Comparison of ENCODE assay signal across 15 mouse cellular contexts in genomic region chr7:70381409-70382244, GRCm38 (mm10). TPM values are rescaled to one million over a fixed set of nuclear protein-coding genes. Genes with fewer than 3 reads are reported as not detected.
DNase-seq lines count a peak whose midpoint lies in the region; ATAC-seq lines count a peak whose summit lies in the region.
"Had no signal": no experiment of that assay in that cellular context is flagged by ENCODE, and none has a peak within 500 bp of the region (broad histone marks: within the 10 kb centered on the region; RNA-seq: fewer than 3 reads in every experiment).

No protein-coding gene starts in this region.

- H3K9me3 ChIP-seq in forebrain, embryonic 11.5 days (ENCODE audit: control insufficient read depth, low read length), result no peaks in the 10 kb centered on the region
- H3K9me3 ChIP-seq in forebrain, embryonic 14.5 days (replicated peaks; ENCODE audit: control insufficient read depth, low read length), result no peaks in the 10 kb centered on the region
- no peaks in the 10 kb centered on the region for H3K9me3 ChIP-seq in hindbrain, embryonic 14.5 days (ENCODE audit: control insufficient read depth, low read length)
- H3K9me3 ChIP-seq in midbrain, embryonic 14.5 days (ENCODE audit: control insufficient read depth, low read length), result no peaks in the 10 kb centered on the region
- H3K9me3 ChIP-seq: embryonic facial prominence, embryonic 15.5 days; neural tube, embryonic 13.5 days had no signal

- no peak overlapping the region for H3K4me2 ChIP-seq in forebrain, embryonic 11.5 days (ENCODE audit: low read depth, low read length, severe bottlenecking)
- H3K4me2 ChIP-seq in forebrain, embryonic 14.5 days (ENCODE audit: low read length), result peak overlapping the region; percentile 28
- H3K4me2 ChIP-seq in hindbrain, embryonic 14.5 days (replicated peaks), result peak overlapping the region; percentile 26; the same call in 1 of the 2 replicates
- H3K4me2 ChIP-seq in midbrain, embryonic 14.5 days (ENCODE audit: low read length), result peak overlapping the region; percentile 34
- H3K4me2 ChIP-seq: embryonic facial prominence, embryonic 15.5 days; neural tube, embryonic 13.5 days had no signal

- H3K27ac ChIP-seq in forebrain, embryonic 11.5 days (ENCODE audit: low read depth, low read length), result peak overlapping the region; percentile 47; the same call in 1 of the 2 replicates
- peak overlapping the region; percentile 52; the same call in 1 of the 2 replicates for H3K27ac ChIP-seq in forebrain, embryonic 14.5 days (ENCODE audit: low read depth, low read length)
- H3K27ac ChIP-seq in hindbrain, embryonic 14.5 days, result 0 out of 2 replicates have a peak overlapping the region, but pooled peaks have one; percentile 18
- H3K27ac ChIP-seq in midbrain, embryonic 14.5 days (replicated peaks; ENCODE audit: low read depth, low read length), result peak overlapping the region; percentile 16; the same call in 1 of the 2 replicates
- H3K27ac ChIP-seq: embryonic facial prominence, embryonic 15.5 days; liver, embryonic 14.5 days; neural tube, embryonic 13.5 days had no signal

- ATAC-seq in forebrain, embryonic 11.5 days (replicated peaks; ENCODE audit: low FRiP score), result peak; percentile 94
- ATAC-seq in forebrain, embryonic 14.5 days, result peak; percentile 93
- ATAC-seq in hindbrain, embryonic 14.5 days (ENCODE audit: low FRiP score), result no peak
- ATAC-seq in midbrain, embryonic 14.5 days (ENCODE audit: low FRiP score, low TSS enrichment), result peak; percentile 69; the same call in 1 of the 2 replicates

- H3K9ac ChIP-seq in forebrain, embryonic 11.5 days (ENCODE audit: low read length), result no peak overlapping the region
- no peak overlapping the region for H3K9ac ChIP-seq in forebrain, embryonic 14.5 days (ENCODE audit: low read length)
- no peak overlapping the region for H3K9ac ChIP-seq in hindbrain, embryonic 14.5 days
- no peak overlapping the region for H3K9ac ChIP-seq in midbrain, embryonic 14.5 days (replicated peaks; ENCODE audit: low read length)
- H3K9ac ChIP-seq: embryonic facial prominence, embryonic 15.5 days; liver, embryonic 14.5 days; neural tube, embryonic 13.5 days had no signal

- peak; percentile 64 for DNase-seq in forebrain, embryonic 11.5 days (ENCODE audit: low spot score)
- DNase-seq in forebrain, embryonic 14.5 days (ENCODE audit: low spot score), result peak; percentile 82
- no peak for DNase-seq in hindbrain, embryonic 14.5 days (ENCODE audit: low spot score)
- peak; percentile 71 for DNase-seq in midbrain, embryonic 14.5 days
- no peak for DNase-seq in kidney, adult 8-10 months
- DNase-seq in T-cell, adult 2 months (ENCODE audit: low spot score), result no peak
- DNase-seq in gastrocnemius, postnatal 10 days, result no peak
- DNase-seq: cerebellum, adult 9-10 months; gastrocnemius, postnatal 14 days; kidney, adult 9 months; lung, postnatal 36 days; thymus, postnatal 14 days had no signal

- H3K36me3 ChIP-seq in forebrain, embryonic 11.5 days (ENCODE audit: control insufficient read depth, insufficient read depth, low read length), result no peaks in the 10 kb centered on the region
- no peaks in the 10 kb centered on the region for H3K36me3 ChIP-seq in forebrain, embryonic 14.5 days (ENCODE audit: control insufficient read depth, insufficient read depth, low read length)
- H3K36me3 ChIP-seq in hindbrain, embryonic 14.5 days (replicated peaks; ENCODE audit: control insufficient read depth, insufficient read depth), result no peaks in the 10 kb centered on the region
- H3K36me3 ChIP-seq in midbrain, embryonic 14.5 days (ENCODE audit: control insufficient read depth, insufficient read depth, low read length), result no peaks in the 10 kb centered on the region
- H3K36me3 ChIP-seq: embryonic facial prominence, embryonic 15.5 days; neural tube, embryonic 13.5 days had no signal

- H3K4me3 ChIP-seq in forebrain, embryonic 11.5 days (ENCODE audit: low read depth, low read length), result no peak overlapping the region
- no peak overlapping the region for H3K4me3 ChIP-seq in forebrain, embryonic 14.5 days (ENCODE audit: low read depth, low read length)
- H3K4me3 ChIP-seq in hindbrain, embryonic 14.5 days (replicated peaks; ENCODE audit: low read length), result no peak overlapping the region
- no peak overlapping the region for H3K4me3 ChIP-seq in midbrain, embryonic 14.5 days (replicated peaks; ENCODE audit: low read depth, low read length)
- H3K4me3 ChIP-seq: embryonic facial prominence, embryonic 15.5 days; neural tube, embryonic 13.5 days had no signal

- 29% methylated on average over 14 of the region's 14 CpGs for WGBS in forebrain, embryonic 11.5 days
- 18% methylated on average over 14 of the region's 14 CpGs for WGBS in forebrain, embryonic 14.5 days
- WGBS in hindbrain, embryonic 14.5 days, result 40% methylated on average over 14 of the region's 14 CpGs
- 35% methylated on average over 14 of the region's 14 CpGs for WGBS in midbrain, embryonic 14.5 days

- no peaks in the 10 kb centered on the region; the same call in 1 of the 2 replicates for H3K4me1 ChIP-seq in forebrain, embryonic 11.5 days (replicated peaks; ENCODE audit: control insufficient read depth, insufficient read depth, low read length)
- 0 out of 2 replicates have a peak, but pooled peaks cover 6% of the 10 kb centered on the region for H3K4me1 ChIP-seq in forebrain, embryonic 14.5 days (ENCODE audit: control insufficient read depth, insufficient read depth, low read length)
- no peaks in the 10 kb centered on the region; the same call in 1 of the 2 replicates for H3K4me1 ChIP-seq in hindbrain, embryonic 14.5 days (replicated peaks; ENCODE audit: control insufficient read depth, insufficient read depth, low read length)
- H3K4me1 ChIP-seq in midbrain, embryonic 14.5 days (ENCODE audit: control insufficient read depth, insufficient read depth, low read length), result no peaks in the 10 kb centered on the region
- H3K4me1 ChIP-seq: embryonic facial prominence, embryonic 15.5 days; neural tube, embryonic 13.5 days had no signal

- no peaks in the 10 kb centered on the region for H3K27me3 ChIP-seq in forebrain, embryonic 11.5 days (ENCODE audit: control insufficient read depth, insufficient read depth, low read length)
- 0 out of 2 replicates have a peak, but pooled peaks cover 3% of the 10 kb centered on the region for H3K27me3 ChIP-seq in forebrain, embryonic 14.5 days (replicated peaks; ENCODE audit: control insufficient read depth, insufficient read depth, low read length)
- no peaks in the 10 kb centered on the region for H3K27me3 ChIP-seq in hindbrain, embryonic 14.5 days (ENCODE audit: control insufficient read depth, insufficient read depth, low read length)
- peaks cover 13% of the 10 kb centered on the region; the same call in 1 of the 2 replicates for H3K27me3 ChIP-seq in midbrain, embryonic 14.5 days (ENCODE audit: control insufficient read depth, insufficient read depth, low read length)
- H3K27me3 ChIP-seq: neural tube, embryonic 13.5 days had no signal

RNA-seq across cellular contexts. Expression of gene Nr2f2, which starts 15.1 kb away (rescaled TPM):
- polyA plus RNA-seq in forebrain, embryonic 11.5 days (2014; fragmentation: Nextera tagmentation; extraction: Ambion mirVana), result 124 and 137 TPM in 2 replicates
- polyA plus RNA-seq in forebrain, embryonic 14.5 days (2014; fragmentation: Nextera tagmentation; extraction: Ambion mirVana), result 73.7 and 82.5 TPM in 2 replicates
- polyA plus RNA-seq in hindbrain, embryonic 14.5 days (2014; fragmentation: Nextera tagmentation; extraction: Ambion mirVana), result 105 and 127 TPM in 2 replicates
- 113 and 120 TPM in 2 replicates for polyA plus RNA-seq in midbrain, embryonic 14.5 days (2014; fragmentation: Nextera tagmentation; extraction: Ambion mirVana)
- total RNA-seq in gastrocnemius, postnatal 10 days (2021), result 10 to 100 TPM; 32.7 to 39.2 TPM

Comparison
In these comparisons a context has a peak if more than half of its experiments do, and no peak if none do; other contexts are left out.
1. DNase-seq: peak in forebrain, embryonic 11.5 days (single experiment), forebrain, embryonic 14.5 days (single experiment) and midbrain, embryonic 14.5 days (single experiment); none in hindbrain, embryonic 14.5 days (single experiment), kidney, adult 8-10 months (0 of 2), T-cell, adult 2 months (single experiment) and gastrocnemius, postnatal 10 days (single experiment).
2. Peak in every context shown above with its lines, with median percentiles within 50 percentile points of each other: H3K27ac ChIP-seq.